Mouse (Mus musculus): Measurements from ENCODE around the gene Uso1.

DNA sequence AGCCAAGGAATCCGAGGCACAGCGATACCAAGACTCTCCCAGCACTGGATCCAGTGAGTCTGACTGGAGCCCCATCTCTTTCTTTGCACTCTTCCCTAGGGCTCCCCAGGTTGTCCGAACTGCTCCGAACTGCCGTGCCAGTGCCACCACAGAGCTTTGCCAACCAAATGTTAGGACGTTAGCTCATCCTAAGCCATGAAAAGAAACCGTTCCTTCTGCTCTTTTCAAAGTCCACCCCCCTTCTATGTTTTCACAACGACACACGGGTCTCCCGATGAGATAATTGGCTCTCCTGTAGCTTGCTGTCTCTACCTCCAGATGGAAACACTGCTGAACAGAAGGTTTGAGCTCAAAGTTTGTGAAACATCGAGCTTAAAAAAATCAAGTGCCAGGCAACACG lies 103.0 kb downstream of the Uso1 start:
- no peak for TF ChIP-seq EP300 (IDR thresholded peaks at IDR 0.05; ENCODE audit: low read depth)
- TF ChIP-seq CTCF (IDR thresholded peaks at IDR 0.05; ENCODE audit: low read depth), result no peak
